In genomic region chr5:118076721-118077592, GRCm38 (mm10) we compare ENCODE assay signal across 9 mouse cellular contexts. TPM values are rescaled to one million over a fixed set of nuclear protein-coding genes. Genes with fewer than 3 reads are reported as not detected.
DNase-seq lines count a peak whose midpoint lies in the region; ATAC-seq and TF ChIP-seq lines count a peak whose summit lies in the region.
"Had no signal": no experiment of that assay in that cellular context is flagged by ENCODE, and none has a peak within 500 bp of the region (broad histone marks: within the 10 kb centered on the region; RNA-seq: fewer than 3 reads in every experiment).

No protein-coding gene starts in this region.

- H3K9me3 ChIP-seq in midbrain, postnatal 0 days (ENCODE audit: low read length) = no peaks in the 10 kb centered on the region

- no peak for TF ChIP-seq POLR2A in cortical plate, adult 2 months (IDR thresholded peaks at IDR 0.05; ENCODE audit: extremely low read depth, insufficient read depth, low read length)

- H3K4me2 ChIP-seq in midbrain, postnatal 0 days (ENCODE audit: low read depth, low read length, poor library complexity, severe bottlenecking) = no peak overlapping the region

- 0 out of 2 replicates have a peak overlapping the region, but pooled peaks have one; percentile 35 for H3K27ac ChIP-seq in gastrocnemius, adult 2 months
- no peak overlapping the region for H3K27ac ChIP-seq in cortical plate, adult 2 months (ENCODE audit: insufficient read depth, low read length)
- no peak overlapping the region for H3K27ac ChIP-seq in midbrain, postnatal 0 days (ENCODE audit: low read depth, low read length)

- WGBS in midbrain, postnatal 0 days = 60% methylated on average over 15 of the region's 15 CpGs

- peaks cover 35% of the 10 kb centered on the region for H3K36me3 ChIP-seq in midbrain, postnatal 0 days (ENCODE audit: insufficient read depth, low read length)

- no peak overlapping the region for H3K9ac ChIP-seq in midbrain, postnatal 0 days (replicated peaks; ENCODE audit: low read length, poor library complexity, severe bottlenecking)

- 0 out of 2 replicates have a peak, but pooled peaks cover 6% of the 10 kb centered on the region for H3K4me1 ChIP-seq in cortical plate, adult 2 months (ENCODE audit: control insufficient read depth, insufficient read depth, low read length)
- peaks cover 5% of the 10 kb centered on the region; the same call in 1 of the 2 replicates for H3K4me1 ChIP-seq in midbrain, postnatal 0 days (ENCODE audit: insufficient read depth, low read length)

- intact Hi-C loops in gastrocnemius, adult 2 months (cut with DNase I) = no loop called here

- DNase-seq in gastrocnemius, adult 2 months = peak; percentile 46
- no peak for DNase-seq in gastrocnemius, postnatal 25 days
- DNase-seq in lung, adult 18-20 months = peak; percentile 41 to 53
- DNase-seq in lung, postnatal 25 days (ENCODE audit: low spot score) = no peak
- DNase-seq in midbrain, postnatal 0 days (ENCODE audit: low spot score) = peak; percentile 79
- no peak for DNase-seq in liver
- DNase-seq in right cerebral cortex, postnatal 25 days = no peak

- ATAC-seq in midbrain, postnatal 0 days (ENCODE audit: low FRiP score) = no peak

- peak; percentile 26; the same call in 1 of the 2 replicates for TF ChIP-seq CTCF in gastrocnemius, adult 2 months (IDR thresholded peaks at IDR 0.05)
- peak; percentile 21; the same call in 1 of the 2 replicates for TF ChIP-seq CTCF in cortical plate, adult 2 months (IDR thresholded peaks at IDR 0.05; ENCODE audit: extremely low read depth, insufficient read depth, low read length)
- peak; percentile 55 for TF ChIP-seq CTCF in midbrain, postnatal 0 days (IDR thresholded peaks at IDR 0.05)

- no peak overlapping the region for H3K4me3 ChIP-seq in gastrocnemius, adult 2 months
- no peak overlapping the region for H3K4me3 ChIP-seq in cortical plate, adult 2 months (ENCODE audit: insufficient read depth, low read length)
- H3K4me3 ChIP-seq in midbrain, postnatal 0 days (ENCODE audit: low read depth, low read length) = no peak overlapping the region

- no peaks in the 10 kb centered on the region for H3K27me3 ChIP-seq in midbrain, postnatal 0 days (ENCODE audit: insufficient read depth, low read length)

RNA-seq across cellular contexts. Expression of gene Tesc, which starts 49.4 kb away (rescaled TPM):
- under 1 TPM; 0.59 to 0.64 TPM for total RNA-seq in gastrocnemius, adult 2 months (2021)
- 1 to 10 TPM in 1 of 2 experiments, under 1 TPM in 1; 0.28 to 1.0 TPM for total RNA-seq in gastrocnemius, postnatal 25 days (2021)
- polyA plus RNA-seq in cortical plate, adult 2 months (2012; rRNA removed) = 47.6 and 54.6 TPM in 2 replicates
- 3.6 and 4.7 TPM in 2 replicates for total RNA-seq in midbrain, postnatal 0 days (2014; rRNA removed)
- polyA plus RNA-seq in midbrain, postnatal 0 days (2015; fragmentation: Nextera tagmentation; extraction: Ambion mirVana) = 5.5 and 8.2 TPM in 2 replicates
- total RNA-seq: megakaryocyte-erythroid progenitor cell, adult 5-6 weeks had no signal

Comparison
In these comparisons a context has a peak if more than half of its experiments do, and no peak if none do; other contexts are left out.
1. DNase-seq: peak in gastrocnemius, adult 2 months (single experiment), lung, adult 18-20 months (2 of 2) and midbrain, postnatal 0 days (single experiment); none in gastrocnemius, postnatal 25 days (single experiment), lung, postnatal 25 days (single experiment), liver (single experiment) and right cerebral cortex, postnatal 25 days (single experiment).
2. Peak in every context shown above with its lines, with median percentiles within 50 percentile points of each other: CTCF ChIP-seq.